Mouse (Mus musculus): ENCODE results near the gene Apol7b.

Apol7b gene

GRCm38 (mm10) chr15:77384340-77385030 is 62.8 kb downstream of the Apol7b start:
- no peak for DNase-seq (ENCODE audit: low read depth, low spot score)

GRCm38 (mm10) chr15:77382880-77383279 is 64.4 kb downstream of the Apol7b start:
- DNase-seq (ENCODE audit: low read depth, low spot score): no peak

GRCm38 (mm10) chr15:77382271-77382850 is 64.9 kb downstream of the Apol7b start:
- no peak for DNase-seq (ENCODE audit: low read depth, low spot score)

- no peak for DNase-seq (ENCODE audit: low read depth, low spot score)
These were observed 65.8 kb downstream of the Apol7b start for GRCm38 (mm10) chr15:77381481-77381880.

- DNase-seq (ENCODE audit: low read depth, low spot score): no peak
These were observed 67.4 kb downstream of the Apol7b start for GRCm38 (mm10) chr15:77379921-77380320.

GRCm38 (mm10) chr15:77377419-77377818 is 69.9 kb downstream of the Apol7b start:
- no peak for DNase-seq (ENCODE audit: low read depth, low spot score)

GRCm38 (mm10) chr15:77376920-77377319 is 70.4 kb downstream of the Apol7b start:
- no peak for DNase-seq (ENCODE audit: low read depth, low spot score)

Measured in retina, adult 2 months (tissue).